ENCODE assay signal across 9 mouse cellular contexts in genomic region chr7:143151171-143151570, GRCm38 (mm10). TPM values are rescaled to one million over a fixed set of nuclear protein-coding genes. Genes with fewer than 3 reads are reported as not detected.
A peak's percentile ranks its signal among the peaks of the same experiment; 100 is the strongest.
DNase-seq lines count a peak whose midpoint lies in the region; ATAC-seq lines count a peak whose summit lies in the region.
"Had no signal": no experiment of that assay in that cellular context is flagged by ENCODE, and none has a peak within 500 bp of the region (broad histone marks: within the 10 kb centered on the region; RNA-seq: fewer than 3 reads in every experiment).

No protein-coding gene starts in this region.

- no peak for ATAC-seq in forebrain, embryonic 14.5 days
- no peak for ATAC-seq in forebrain, embryonic 15.5 days (replicated peaks)
- ATAC-seq in midbrain, embryonic 16.5 days: no peak

- no peaks in the 10 kb centered on the region for H3K36me3 ChIP-seq in forebrain, embryonic 14.5 days (ENCODE audit: control insufficient read depth, insufficient read depth, low read length)
- H3K36me3 ChIP-seq in forebrain, embryonic 15.5 days: no peaks in the 10 kb centered on the region
- no peaks in the 10 kb centered on the region for H3K36me3 ChIP-seq in midbrain, embryonic 10.5 days
- no peaks in the 10 kb centered on the region for H3K36me3 ChIP-seq in midbrain, embryonic 16.5 days (ENCODE audit: control insufficient read depth, insufficient read depth, low read length)
- H3K36me3 ChIP-seq: neural tube, embryonic 12.5 days had no signal

- H3K27ac ChIP-seq in forebrain, embryonic 14.5 days (ENCODE audit: low read depth, low read length): no peak overlapping the region
- H3K27ac ChIP-seq in forebrain, embryonic 15.5 days (replicated peaks): no peak overlapping the region
- no peak overlapping the region for H3K27ac ChIP-seq in midbrain, embryonic 10.5 days (replicated peaks)
- H3K27ac ChIP-seq in midbrain, embryonic 16.5 days (ENCODE audit: low read length): no peak overlapping the region
- H3K27ac ChIP-seq: neural tube, embryonic 12.5 days had no signal

- no peak overlapping the region for H3K4me2 ChIP-seq in forebrain, embryonic 14.5 days (ENCODE audit: low read length)
- no peak overlapping the region for H3K4me2 ChIP-seq in forebrain, embryonic 15.5 days (replicated peaks)
- H3K4me2 ChIP-seq in midbrain, embryonic 16.5 days (ENCODE audit: low read length): no peak overlapping the region
- H3K4me2 ChIP-seq: neural tube, embryonic 12.5 days had no signal

- H3K9me3 ChIP-seq in forebrain, embryonic 14.5 days (replicated peaks; ENCODE audit: control insufficient read depth, low read length): no peaks in the 10 kb centered on the region
- H3K9me3 ChIP-seq in forebrain, embryonic 15.5 days: no peaks in the 10 kb centered on the region
- no peaks in the 10 kb centered on the region for H3K9me3 ChIP-seq in midbrain, embryonic 10.5 days (replicated peaks)
- no peaks in the 10 kb centered on the region for H3K9me3 ChIP-seq in midbrain, embryonic 16.5 days (replicated peaks; ENCODE audit: control insufficient read depth, low read length, poor library complexity, severe bottlenecking)
- H3K9me3 ChIP-seq: neural tube, embryonic 12.5 days had no signal

- H3K4me1 ChIP-seq in forebrain, embryonic 14.5 days (ENCODE audit: control insufficient read depth, insufficient read depth, low read length): peaks cover 12% of the 10 kb centered on the region
- peaks cover 13% of the 10 kb centered on the region for H3K4me1 ChIP-seq in forebrain, embryonic 15.5 days
- peaks cover 26% of the 10 kb centered on the region for H3K4me1 ChIP-seq in midbrain, embryonic 10.5 days
- H3K4me1 ChIP-seq in midbrain, embryonic 16.5 days (ENCODE audit: control insufficient read depth, insufficient read depth, low read length): peaks cover 8% of the 10 kb centered on the region

- no peak overlapping the region for H3K4me3 ChIP-seq in forebrain, embryonic 14.5 days (ENCODE audit: low read depth, low read length)
- H3K4me3 ChIP-seq in forebrain, embryonic 15.5 days: no peak overlapping the region
- H3K4me3 ChIP-seq in midbrain, embryonic 10.5 days: no peak overlapping the region
- no peak overlapping the region for H3K4me3 ChIP-seq in midbrain, embryonic 16.5 days (ENCODE audit: low read depth, low read length)
- H3K4me3 ChIP-seq: neural tube, embryonic 12.5 days had no signal

- 9% methylated on average over 2 of the region's 2 CpGs for WGBS in forebrain, embryonic 14.5 days
- 8% methylated on average over 2 of the region's 2 CpGs for WGBS in forebrain, embryonic 15.5 days
- 13% methylated on average over 2 of the region's 2 CpGs for WGBS in midbrain, embryonic 10.5 days
- WGBS in midbrain, embryonic 16.5 days: 7% methylated on average over 2 of the region's 2 CpGs

- no peak overlapping the region for H3K9ac ChIP-seq in forebrain, embryonic 14.5 days (ENCODE audit: low read length)
- H3K9ac ChIP-seq in forebrain, embryonic 15.5 days (replicated peaks): no peak overlapping the region
- no peak overlapping the region for H3K9ac ChIP-seq in midbrain, embryonic 16.5 days (ENCODE audit: low read depth, low read length)
- H3K9ac ChIP-seq: neural tube, embryonic 12.5 days had no signal

- no peaks in the 10 kb centered on the region for H3K27me3 ChIP-seq in forebrain, embryonic 14.5 days (replicated peaks; ENCODE audit: control insufficient read depth, insufficient read depth, low read length)
- H3K27me3 ChIP-seq in forebrain, embryonic 15.5 days: no peaks in the 10 kb centered on the region
- H3K27me3 ChIP-seq in midbrain, embryonic 10.5 days (ENCODE audit: low read depth, poor library complexity, severe bottlenecking): peaks cover 24% of the 10 kb centered on the region
- H3K27me3 ChIP-seq in midbrain, embryonic 16.5 days (ENCODE audit: control insufficient read depth, insufficient read depth, low read depth, low read length): no peaks in the 10 kb centered on the region
- H3K27me3 ChIP-seq: neural tube, embryonic 12.5 days had no signal

- intact Hi-C loops in left cerebral cortex, postnatal 25 days (cut with DNase I): loop anchor here (5.0 to 10.0 kb wide), 2 partner anchors 54 to 614 kb away; partner anchors contain the start of gene Mrgprg

- peak; percentile 72 for DNase-seq in forebrain, embryonic 14.5 days (ENCODE audit: low spot score)
- DNase-seq in midbrain, embryonic 10.5 days (ENCODE audit: low spot score): peak; percentile 39
- DNase-seq in c-Kit-positive CD71-positive TER-119-negative erythroid progenitor cells, embryonic 14.5 days (ENCODE audit: low read depth): peak; percentile 21
- DNase-seq in left cerebral cortex, postnatal 25 days (ENCODE audit: low spot score in 2 of 2): peak; percentile 27 to 49
- peak; percentile 86 for DNase-seq in retina, embryonic 14.5 days (ENCODE audit: low spot score)
- no peak for DNase-seq in urinary bladder, postnatal 10 days (ENCODE audit: low spot score)

RNA-seq across cellular contexts. Expression of gene Kcnq1, which starts 45.0 kb away (rescaled TPM):
- 0.90 and 2.1 TPM in 2 replicates for polyA plus RNA-seq in forebrain, embryonic 14.5 days (2014; fragmentation: Nextera tagmentation; extraction: Ambion mirVana)
- 0.81 and 1.4 TPM in 2 replicates for polyA plus RNA-seq in forebrain, embryonic 15.5 days (2015; fragmentation: Nextera tagmentation; extraction: Ambion mirVana)
- polyA plus RNA-seq in midbrain, embryonic 10.5 days (2016; fragmentation: Nextera tagmentation; extraction: Ambion mirVana): 0.69 and 1.1 TPM in 2 replicates
- polyA plus RNA-seq in midbrain, embryonic 16.5 days (2015; fragmentation: Nextera tagmentation; extraction: Ambion mirVana): 1.1 and 2.2 TPM in 2 replicates
- 1 to 10 TPM in 1 of 2 experiments, under 1 TPM in 1; 0.53 to 1.4 TPM for total RNA-seq in left cerebral cortex, postnatal 25 days (2021)

RNA-seq across cellular contexts. Expression of gene Trpm5, which starts 56.7 kb away (rescaled TPM):
- 1.4 and 2.0 TPM in 2 replicates for polyA plus RNA-seq in forebrain, embryonic 14.5 days (2014; fragmentation: Nextera tagmentation; extraction: Ambion mirVana)
- polyA plus RNA-seq in forebrain, embryonic 15.5 days (2015; fragmentation: Nextera tagmentation; extraction: Ambion mirVana): 1.2 and 1.3 TPM in 2 replicates
- 0.62 and 0.93 TPM in 2 replicates for polyA plus RNA-seq in midbrain, embryonic 10.5 days (2016; fragmentation: Nextera tagmentation; extraction: Ambion mirVana)
- polyA plus RNA-seq in midbrain, embryonic 16.5 days (2015; fragmentation: Nextera tagmentation; extraction: Ambion mirVana): 1.5 and 1.8 TPM in 2 replicates
- not detected for total RNA-seq in left cerebral cortex, postnatal 25 days (2021)
